ENCODE assay signal across 10 mouse cellular contexts in the genomic region with DNA sequence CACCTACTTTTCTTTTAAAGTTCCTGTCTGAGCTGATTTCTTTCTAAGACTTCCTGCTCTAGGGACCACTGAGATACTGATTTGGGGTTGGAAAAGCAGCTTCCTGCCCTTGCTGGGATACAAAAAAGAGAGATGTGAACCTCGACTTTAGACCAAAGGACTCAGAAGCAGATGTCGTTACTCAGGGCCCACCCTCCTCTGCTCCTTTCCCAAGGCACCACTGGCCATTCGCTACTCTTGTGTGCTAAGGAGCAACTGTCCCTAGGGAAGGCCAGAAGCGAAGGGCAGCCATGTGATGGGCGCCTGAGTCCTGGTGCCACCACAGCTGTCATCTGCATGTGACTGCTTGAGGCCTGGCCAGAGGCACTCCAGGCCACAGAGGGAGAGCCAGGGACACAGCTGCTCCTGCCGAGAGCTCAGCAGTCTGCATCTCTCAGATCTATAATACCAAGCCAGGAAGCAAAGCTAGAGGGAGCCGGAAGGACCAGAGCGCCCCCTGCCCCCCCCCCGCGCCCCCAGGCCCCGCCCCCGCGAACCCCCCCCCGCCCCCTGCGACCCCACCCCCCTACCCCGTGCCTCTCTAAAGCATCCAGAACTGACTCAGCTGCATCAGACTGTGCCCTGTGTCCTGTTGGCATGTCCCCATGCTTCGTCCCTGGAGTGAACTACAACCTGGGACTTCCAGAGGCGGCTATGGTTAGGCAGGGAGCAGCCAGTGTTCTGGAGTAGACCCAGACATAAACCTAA. TPM values are rescaled to one million over a fixed set of nuclear protein-coding genes. Genes with fewer than 3 reads are reported as not detected.
DNase-seq lines count a peak whose midpoint lies in the region; ATAC-seq and TF ChIP-seq lines count a peak whose summit lies in the region.
"Had no signal": no experiment of that assay in that cellular context is flagged by ENCODE, and none has a peak within 500 bp of the region (broad histone marks: within the 10 kb centered on the region; RNA-seq: fewer than 3 reads in every experiment).

No protein-coding gene starts in this region.

- intact Hi-C loops in heart, adult 2 months (cut with DNase I) = loop anchor here (1.0 to 5.0 kb wide), 4 partner anchors 160 to 570 kb away; no protein-coding TSS in a partner anchor

- no peaks in the 10 kb centered on the region for H3K9me3 ChIP-seq in intestine, postnatal 0 days (ENCODE audit: control insufficient read depth)

- TF ChIP-seq EP300 in heart, adult 2 months (IDR thresholded peaks at IDR 0.05; ENCODE audit: insufficient read depth, low read depth, low read length) = peak; percentile 89; the same call in 1 of the 2 replicates

- no peaks in the 10 kb centered on the region for H3K79me2 ChIP-seq in heart, adult 2 months (replicated peaks; ENCODE audit: control insufficient read depth, insufficient read depth, low read length)

- 0 out of 2 replicates have a peak overlapping the region, but pooled peaks have one; percentile 5 for H3K9ac ChIP-seq in heart, adult 2 months (ENCODE audit: low read depth, low read length)
- no peak overlapping the region for H3K9ac ChIP-seq in intestine, postnatal 0 days (ENCODE audit: low read depth, low read length)

- peaks cover 4% of the 10 kb centered on the region for H3K4me1 ChIP-seq in heart, adult 2 months (ENCODE audit: control insufficient read depth, insufficient read depth, low read length)
- H3K4me1 ChIP-seq in intestine, postnatal 0 days (replicated peaks; ENCODE audit: control insufficient read depth, insufficient read depth, low read length) = no peaks in the 10 kb centered on the region

- H3K27me3 ChIP-seq in heart, adult 2 months (ENCODE audit: control insufficient read depth, insufficient read depth, low read length) = no peaks in the 10 kb centered on the region
- H3K27me3 ChIP-seq in intestine, postnatal 0 days (replicated peaks; ENCODE audit: control insufficient read depth, insufficient read depth, low read length) = no peaks in the 10 kb centered on the region

- peak overlapping the region; percentile 58 for H3K27ac ChIP-seq in heart, adult 2 months
- H3K27ac ChIP-seq in intestine, postnatal 0 days (ENCODE audit: low read depth, low read length) = no peak overlapping the region

- peak; percentile 32 to 37 for DNase-seq in layer of hippocampus, adult 8-10 months (ENCODE audit: low spot score in 2 of 2)
- DNase-seq in layer of hippocampus, postnatal 14 days (ENCODE audit: low spot score in 2 of 2) = no peak
- DNase-seq in embryo, embryonic 10 days (ENCODE audit: low spot score) = peak; percentile 54
- peak; percentile 61 to 74 for DNase-seq in heart, adult 2 months
- DNase-seq in retina, postnatal 1 day = peak; percentile 84
- no peak for DNase-seq in urinary bladder, adult 18-20 months (ENCODE audit: low spot score in 2 of 2)
- no peak for DNase-seq in kidney, adult 18-20 months

- WGBS in heart, adult 2 months = 14% methylated on average over 16 of the region's 18 CpGs
- WGBS in intestine, postnatal 0 days = 39% methylated on average over 12 of the region's 18 CpGs

- no peak overlapping the region for H3K4me3 ChIP-seq in heart, adult 2 months
- no peak overlapping the region for H3K4me3 ChIP-seq in intestine, postnatal 0 days (ENCODE audit: low read depth, low read length)

- H3K36me3 ChIP-seq in heart, adult 2 months (ENCODE audit: control insufficient read depth, insufficient read depth, low read length) = no peaks in the 10 kb centered on the region
- H3K36me3 ChIP-seq in intestine, postnatal 0 days (ENCODE audit: control insufficient read depth, insufficient read depth) = no peaks in the 10 kb centered on the region

- no peak overlapping the region for H3K4me2 ChIP-seq in intestine, postnatal 0 days (replicated peaks; ENCODE audit: low read depth)

- TF ChIP-seq CTCF in heart, adult 2 months (IDR thresholded peaks at IDR 0.05) = no peak
- no peak for TF ChIP-seq CTCF in intestine, postnatal 0 days (IDR thresholded peaks at IDR 0.05; ENCODE audit: low read depth)

- no peak for TF ChIP-seq POLR2A in heart, adult 2 months (IDR thresholded peaks at IDR 0.05; ENCODE audit: insufficient read depth, low read depth, low read length)

- 0 out of 2 replicates have a peak, but pooled peaks have one; percentile 8 for ATAC-seq in intestine, postnatal 0 days

RNA-seq across cellular contexts. Expression of gene Ccdc182, which starts 40.9 kb away (rescaled TPM):
- not detected for total RNA-seq in layer of hippocampus, adult 8-10 months (2022)
- total RNA-seq in layer of hippocampus, postnatal 14 days (2021) = not detected
- total RNA-seq in heart, adult 2 months (2021) = not detected
- polyA plus RNA-seq in heart, adult 2 months (2012; rRNA removed) = not detected in 2 replicates
- not detected in 2 replicates for polyA plus RNA-seq in intestine, postnatal 0 days (2015; fragmentation: Nextera tagmentation; extraction: Ambion mirVana)
- total RNA-seq: ES-E14 had no signal
- polyA plus RNA-seq: liver, embryonic 16.5 days had no signal

RNA-seq across cellular contexts. Expression of gene Mrps23, which starts 48.8 kb away (rescaled TPM):
- 10 to 100 TPM; 63.2 to 64.8 (median 63.7) TPM for total RNA-seq in layer of hippocampus, adult 8-10 months (2022)
- 10 to 100 TPM; 58.2 to 61.3 TPM for total RNA-seq in layer of hippocampus, postnatal 14 days (2021)
- total RNA-seq in heart, adult 2 months (2021) = 100 to 1,000 TPM; 303 to 314 TPM
- polyA plus RNA-seq in heart, adult 2 months (2012; rRNA removed) = 121 and 142 TPM in 2 replicates
- 54.1 and 59.1 TPM in 2 replicates for polyA plus RNA-seq in intestine, postnatal 0 days (2015; fragmentation: Nextera tagmentation; extraction: Ambion mirVana)

Comparison
In these comparisons a context has a peak if more than half of its experiments do, and no peak if none do; other contexts are left out.
1. DNase-seq: peak in layer of hippocampus, adult 8-10 months (2 of 2), embryo, embryonic 10 days (single experiment), heart, adult 2 months (2 of 2) and retina, postnatal 1 day (single experiment); none in layer of hippocampus, postnatal 14 days (0 of 2), urinary bladder, adult 18-20 months (0 of 2) and kidney, adult 18-20 months (single experiment).
2. RNA of gene Mrps23, which starts 48.8 kb away (total RNA-seq): 303 to 314 TPM in heart, adult 2 months; 63.2 to 64.8 TPM in layer of hippocampus, adult 8-10 months and 58.2 to 61.3 TPM in layer of hippocampus, postnatal 14 days; every median in the first group is over 4 times any median in the second.